Mouse (Mus musculus) bone marrow macrophage, adult 2 months (primary cell): ENCODE measurements around the gene Tmem231.

Experiments
- CTCF ChIP-seq: IDR thresholded peaks from 2 replicates; pipeline ENCODE4 v1.5.1; 2012; ENCODE audit warnings: low read depth, mild to moderate bottlenecking, low read length, moderate library complexity
- POLR2A ChIP-seq: IDR thresholded peaks from 2 replicates; pipeline ENCODE4 v1.6.1; 2012; ENCODE audit warnings: mild to moderate bottlenecking, low read depth, low read length, borderline replicate concordance

- TF ChIP-seq CTCF: no peak
- no peak for TF ChIP-seq POLR2A
Observed at GRCm38 (mm10) chr8:111870379-111870778, 63.3 kb downstream of the Tmem231 start.
